Mouse (Mus musculus): ENCODE measurements around the gene Slc47a2. TPM values are rescaled to one million over a fixed set of nuclear protein-coding genes. Genes with fewer than 3 reads are reported as not detected.

Gene Slc47a2
- polyA plus RNA-seq, 1 experiment from 2014 or later, result not detected

GRCm38 (mm10) chr11:61354346-61354745, 11.7 kb upstream of the Slc47a2 start:
- H3K4me1 ChIP-seq (ENCODE audit: control insufficient read depth, insufficient read depth, low read length), result no peaks in the 10 kb centered on the region
- no peaks in the 10 kb centered on the region for H3K36me3 ChIP-seq (ENCODE audit: control insufficient read depth, insufficient read depth, low read length)
- no peak for ATAC-seq (ENCODE audit: insufficient number of reproducible peaks, insufficient read depth, low FRiP score, low read depth)
- H3K27ac ChIP-seq (ENCODE audit: low read length), result no peak overlapping the region
- 68% methylated on average over 6 of the region's 6 CpGs for WGBS
- no peak overlapping the region for H3K4me2 ChIP-seq (replicated peaks; ENCODE audit: low read depth, low read length)
- H3K9me3 ChIP-seq (ENCODE audit: control insufficient read depth, low read depth, low read length), result no peaks in the 10 kb centered on the region
- H3K9ac ChIP-seq (replicated peaks; ENCODE audit: low read depth, low read length), result no peak overlapping the region
- no peaks in the 10 kb centered on the region for H3K27me3 ChIP-seq (ENCODE audit: control insufficient read depth, insufficient read depth, low read length)
- no peak overlapping the region for H3K4me3 ChIP-seq (ENCODE audit: low read depth, low read length)

GRCm38 (mm10) chr11:61353038-61353437, 10.4 kb upstream of the Slc47a2 start:
- Histone ChIP-seq H3K4me2 (replicated peaks; ENCODE audit: low read depth, low read length) (no peak overlapping the region), H3K4me3 (ENCODE audit: low read depth, low read length) (no peak overlapping the region), H3K27me3 (ENCODE audit: control insufficient read depth, insufficient read depth, low read length) (no peaks in the 10 kb centered on the region), H3K36me3 (ENCODE audit: control insufficient read depth, insufficient read depth, low read length) (no peaks in the 10 kb centered on the region), H3K9me3 (ENCODE audit: control insufficient read depth, low read depth, low read length) (no peaks in the 10 kb centered on the region), H3K9ac (replicated peaks; ENCODE audit: low read depth, low read length) (no peak overlapping the region), H3K27ac (ENCODE audit: low read length) (no peak overlapping the region), H3K4me1 (ENCODE audit: control insufficient read depth, insufficient read depth, low read length) (no peaks in the 10 kb centered on the region)
- WGBS, result 74% methylated on average over 2 of the region's 2 CpGs
- no peak for ATAC-seq (ENCODE audit: insufficient number of reproducible peaks, insufficient read depth, low FRiP score, low read depth)

- Histone ChIP-seq H3K27ac (ENCODE audit: low read length) (no peak overlapping the region), H3K4me2 (replicated peaks; ENCODE audit: low read depth, low read length) (no peak overlapping the region), H3K36me3 (ENCODE audit: control insufficient read depth, insufficient read depth, low read length) (no peaks in the 10 kb centered on the region), H3K27me3 (ENCODE audit: control insufficient read depth, insufficient read depth, low read length) (no peaks in the 10 kb centered on the region), H3K4me3 (ENCODE audit: low read depth, low read length) (no peak overlapping the region), H3K4me1 (ENCODE audit: control insufficient read depth, insufficient read depth, low read length) (no peaks in the 10 kb centered on the region), H3K9ac (replicated peaks; ENCODE audit: low read depth, low read length) (no peak overlapping the region), H3K9me3 (ENCODE audit: control insufficient read depth, low read depth, low read length) (no peaks in the 10 kb centered on the region)
- no peak for ATAC-seq (ENCODE audit: insufficient number of reproducible peaks, insufficient read depth, low FRiP score, low read depth)
- 59% methylated on average over 9 of the region's 9 CpGs for WGBS
Measured at GRCm38 (mm10) chr11:61352138-61352651, 9.5 kb upstream of the Slc47a2 start.

- H3K4me2 ChIP-seq (replicated peaks; ENCODE audit: low read depth, low read length), result no peak overlapping the region
- peak; percentile 61; the same call in 1 of the 2 replicates for ATAC-seq (ENCODE audit: insufficient number of reproducible peaks, insufficient read depth, low FRiP score, low read depth)
- H3K27ac ChIP-seq (ENCODE audit: low read length), result no peak overlapping the region
- H3K27me3 ChIP-seq (ENCODE audit: control insufficient read depth, insufficient read depth, low read length), result no peaks in the 10 kb centered on the region
- H3K36me3 ChIP-seq (ENCODE audit: control insufficient read depth, insufficient read depth, low read length), result no peaks in the 10 kb centered on the region
- H3K4me1 ChIP-seq (ENCODE audit: control insufficient read depth, insufficient read depth, low read length), result no peaks in the 10 kb centered on the region
- 6% methylated on average over 8 of the region's 8 CpGs for WGBS
- H3K9me3 ChIP-seq (ENCODE audit: control insufficient read depth, low read depth, low read length), result no peaks in the 10 kb centered on the region
- H3K4me3 ChIP-seq (ENCODE audit: low read depth, low read length), result no peak overlapping the region
- no peak overlapping the region for H3K9ac ChIP-seq (replicated peaks; ENCODE audit: low read depth, low read length)
Measured at GRCm38 (mm10) chr11:61349337-61349736, 6.7 kb upstream of the Slc47a2 start.

GRCm38 (mm10) chr11:61346133-61346532, 3.5 kb upstream of the Slc47a2 start:
- Histone ChIP-seq H3K27me3 (ENCODE audit: control insufficient read depth, insufficient read depth, low read length) (peaks cover 14% of the 10 kb centered on the region), H3K4me1 (ENCODE audit: control insufficient read depth, insufficient read depth, low read length) (0 out of 2 replicates have a peak, but pooled peaks cover 4% of the 10 kb centered on the region), H3K4me2 (replicated peaks; ENCODE audit: low read depth, low read length) (no peak overlapping the region), H3K4me3 (ENCODE audit: low read depth, low read length) (no peak overlapping the region), H3K36me3 (ENCODE audit: control insufficient read depth, insufficient read depth, low read length) (no peaks in the 10 kb centered on the region), H3K9ac (replicated peaks; ENCODE audit: low read depth, low read length) (no peak overlapping the region), H3K27ac (ENCODE audit: low read length) (no peak overlapping the region), H3K9me3 (ENCODE audit: control insufficient read depth, low read depth, low read length) (no peaks in the 10 kb centered on the region)
- 66% methylated on average over 8 of the region's 8 CpGs for WGBS
- no peak for ATAC-seq (ENCODE audit: insufficient number of reproducible peaks, insufficient read depth, low FRiP score, low read depth)

GRCm38 (mm10) chr11:61341971-61342370, 689 bp downstream of the Slc47a2 start:
- H3K9ac ChIP-seq (replicated peaks; ENCODE audit: low read depth, low read length), result no peak overlapping the region
- H3K27me3 ChIP-seq (ENCODE audit: control insufficient read depth, insufficient read depth, low read length), result peaks cover 14% of the 10 kb centered on the region
- H3K27ac ChIP-seq (ENCODE audit: low read length), result no peak overlapping the region
- WGBS, result 20% methylated on average over 10 of the region's 10 CpGs
- H3K9me3 ChIP-seq (ENCODE audit: control insufficient read depth, low read depth, low read length), result no peaks in the 10 kb centered on the region
- ATAC-seq (ENCODE audit: insufficient number of reproducible peaks, insufficient read depth, low FRiP score, low read depth), result no peak
- H3K4me2 ChIP-seq (replicated peaks; ENCODE audit: low read depth, low read length), result peak overlapping the region; percentile 69
- 0 out of 2 replicates have a peak, but pooled peaks cover 4% of the 10 kb centered on the region for H3K4me1 ChIP-seq (ENCODE audit: control insufficient read depth, insufficient read depth, low read length)
- peak overlapping the region; percentile 32; the same call in 1 of the 2 replicates for H3K4me3 ChIP-seq (ENCODE audit: low read depth, low read length)
- H3K36me3 ChIP-seq (ENCODE audit: control insufficient read depth, insufficient read depth, low read length), result no peaks in the 10 kb centered on the region

- Histone ChIP-seq H3K9me3 (ENCODE audit: control insufficient read depth, low read depth, low read length) (no peaks in the 10 kb centered on the region), H3K4me1 (ENCODE audit: control insufficient read depth, insufficient read depth, low read length) (0 out of 2 replicates have a peak, but pooled peaks cover 4% of the 10 kb centered on the region), H3K4me2 (replicated peaks; ENCODE audit: low read depth, low read length) (no peak overlapping the region), H3K36me3 (ENCODE audit: control insufficient read depth, insufficient read depth, low read length) (no peaks in the 10 kb centered on the region), H3K9ac (replicated peaks; ENCODE audit: low read depth, low read length) (no peak overlapping the region), H3K4me3 (ENCODE audit: low read depth, low read length) (no peak overlapping the region), H3K27ac (ENCODE audit: low read length) (no peak overlapping the region), H3K27me3 (ENCODE audit: control insufficient read depth, insufficient read depth, low read length) (peaks cover 14% of the 10 kb centered on the region)
- WGBS, result 79% methylated on average over 4 of the region's 4 CpGs
- no peak for ATAC-seq (ENCODE audit: insufficient number of reproducible peaks, insufficient read depth, low FRiP score, low read depth)
Measured at GRCm38 (mm10) chr11:61341233-61341632, 1.4 kb downstream of the Slc47a2 start.

- peaks cover 14% of the 10 kb centered on the region for H3K27me3 ChIP-seq (ENCODE audit: control insufficient read depth, insufficient read depth, low read length)
- WGBS, result 91% methylated on average over 4 of the region's 4 CpGs
- H3K4me2 ChIP-seq (replicated peaks; ENCODE audit: low read depth, low read length), result no peak overlapping the region
- 0 out of 2 replicates have a peak, but pooled peaks cover 4% of the 10 kb centered on the region for H3K4me1 ChIP-seq (ENCODE audit: control insufficient read depth, insufficient read depth, low read length)
- no peak overlapping the region for H3K27ac ChIP-seq (ENCODE audit: low read length)
- no peak for ATAC-seq (ENCODE audit: insufficient number of reproducible peaks, insufficient read depth, low FRiP score, low read depth)
- H3K36me3 ChIP-seq (ENCODE audit: control insufficient read depth, insufficient read depth, low read length), result no peaks in the 10 kb centered on the region
- H3K4me3 ChIP-seq (ENCODE audit: low read depth, low read length), result no peak overlapping the region
- no peak overlapping the region for H3K9ac ChIP-seq (replicated peaks; ENCODE audit: low read depth, low read length)
- no peaks in the 10 kb centered on the region for H3K9me3 ChIP-seq (ENCODE audit: control insufficient read depth, low read depth, low read length)
Measured at GRCm38 (mm10) chr11:61340374-61340773, 2.3 kb downstream of the Slc47a2 start.

GRCm38 (mm10) chr11:61337586-61337985, 5.1 kb downstream of the Slc47a2 start:
- no peaks in the 10 kb centered on the region for H3K36me3 ChIP-seq (ENCODE audit: control insufficient read depth, insufficient read depth, low read length)
- 72% methylated on average over 10 of the region's 10 CpGs for WGBS
- ATAC-seq (ENCODE audit: insufficient number of reproducible peaks, insufficient read depth, low FRiP score, low read depth), result no peak
- 0 out of 2 replicates have a peak, but pooled peaks cover 4% of the 10 kb centered on the region for H3K4me1 ChIP-seq (ENCODE audit: control insufficient read depth, insufficient read depth, low read length)
- H3K4me3 ChIP-seq (ENCODE audit: low read depth, low read length), result no peak overlapping the region
- peaks cover 7% of the 10 kb centered on the region for H3K27me3 ChIP-seq (ENCODE audit: control insufficient read depth, insufficient read depth, low read length)
- no peak overlapping the region for H3K27ac ChIP-seq (ENCODE audit: low read length)
- no peak overlapping the region for H3K9ac ChIP-seq (replicated peaks; ENCODE audit: low read depth, low read length)
- no peaks in the 10 kb centered on the region for H3K9me3 ChIP-seq (ENCODE audit: control insufficient read depth, low read depth, low read length)
- H3K4me2 ChIP-seq (replicated peaks; ENCODE audit: low read depth, low read length), result no peak overlapping the region

Data from stomach, embryonic 14.5 days (tissue).